Mouse (Mus musculus) heart, embryonic 12.5 days (tissue): ENCODE measurements at regions not wholly inside any gene's neighbourhood (a gene's known extent, or its start where the extent isn't known, plus 50 kb on each side); places are given as distances from the start of the nearest gene placed in this dataset.

Experiments
- ATAC-seq: fragments of 200-750 bp; cut with Nextera tagmentation; 2 replicates; pipeline ENCODE4 v1.8.0; 2017; ENCODE audit warnings: moderate TSS enrichment, moderate library complexity; ENCODE audit not compliant: insufficient number of reproducible peaks, low FRiP score
- H3K27ac ChIP-seq: fragments of 300-500 bp; sonication (generic); 2 replicates; pipeline ENCODE4 v1.5.1; 2016; ENCODE audit warnings: mild to moderate bottlenecking, moderate library complexity; ENCODE audit not compliant: poor library complexity, severe bottlenecking
- H3K27me3 ChIP-seq: fragments of 300-500 bp; sonication (generic); replicated peaks from 2 replicates; pipeline ENCODE4 v1.6.1; 2016; ENCODE audit warnings: mild to moderate bottlenecking, moderate library complexity
- H3K36me3 ChIP-seq: fragments of 300-500 bp; sonication (generic); 2 replicates; pipeline ENCODE4 v1.6.1; 2016; ENCODE audit warnings: mild to moderate bottlenecking, moderate library complexity
- H3K4me1 ChIP-seq: fragments of 300-500 bp; sonication (generic); replicated peaks from 2 replicates; pipeline ENCODE4 v1.6.1; 2016; ENCODE audit warnings: mild to moderate bottlenecking
- H3K4me2 ChIP-seq: fragments of 300-500 bp; sonication (generic); 2 replicates; pipeline ENCODE4 v1.6.1; 2016; ENCODE audit warnings: mild to moderate bottlenecking, moderate library complexity
- H3K4me3 ChIP-seq: fragments of 300-500 bp; sonication (generic); 2 replicates; pipeline ENCODE4 v1.5.1; 2016; ENCODE audit warnings: mild to moderate bottlenecking
- H3K9ac ChIP-seq: fragments of 300-500 bp; sonication (generic); 2 replicates; pipeline ENCODE4 v1.6.1; 2016; ENCODE audit warnings: mild to moderate bottlenecking, moderate library complexity
- H3K9me3 ChIP-seq: fragments of 300-500 bp; sonication (generic); replicated peaks from 2 replicates; pipeline ENCODE4 v1.6.1; 2016; ENCODE audit warnings: mild to moderate bottlenecking, moderate library complexity
- WGBS: fragments of 180-500 bp; shearing (Covaris S2); methylation state at CpG from one replicate; pipeline ENCODE4 v1.1.7; 2016; 5-methylcytosine and 5-hydroxymethylcytosine counted together

- Histone ChIP-seq H3K4me2 (no peak overlapping the region), H3K27ac (no peak overlapping the region), H3K9me3 (no peaks in the 10 kb centered on the region), H3K36me3 (no peaks in the 10 kb centered on the region), H3K27me3 (no peaks in the 10 kb centered on the region), H3K4me1 (peaks cover 6% of the 10 kb centered on the region; the same call in 1 of the 2 replicates), H3K9ac (no peak overlapping the region), H3K4me3 (no peak overlapping the region)
- WGBS, result 84% methylated on average over 1 of the region's 1 CpGs
- ATAC-seq, result no peak
Observed at GRCm38 (mm10) chr10:98584776-98585175, 329.4 kb upstream of the Atp2b1 start.

GRCm38 (mm10) chr10:98589726-98590125 lies 324.5 kb upstream of the Atp2b1 start:
- Histone ChIP-seq H3K9me3 (no peaks in the 10 kb centered on the region), H3K9ac (no peak overlapping the region), H3K27ac (no peak overlapping the region), H3K36me3 (no peaks in the 10 kb centered on the region), H3K4me1 (peaks cover 6% of the 10 kb centered on the region; the same call in 1 of the 2 replicates), H3K27me3 (no peaks in the 10 kb centered on the region), H3K4me3 (no peak overlapping the region), H3K4me2 (no peak overlapping the region)
- WGBS, result 87% methylated on average over 14 of the region's 14 CpGs
- ATAC-seq, result no peak

GRCm38 (mm10) chr10:98592154-98592553 lies 322.1 kb upstream of the Atp2b1 start:
- no peaks in the 10 kb centered on the region for H3K27me3 ChIP-seq
- H3K36me3 ChIP-seq, result no peaks in the 10 kb centered on the region
- H3K4me1 ChIP-seq, result no peaks in the 10 kb centered on the region
- H3K4me3 ChIP-seq, result no peak overlapping the region
- no peak overlapping the region for H3K27ac ChIP-seq
- H3K9ac ChIP-seq, result no peak overlapping the region
- ATAC-seq, result no peak
- 78% methylated on average over 6 of the region's 6 CpGs for WGBS
- no peaks in the 10 kb centered on the region for H3K9me3 ChIP-seq
- no peak overlapping the region for H3K4me2 ChIP-seq

GRCm38 (mm10) chr10:98593910-98594309 lies 320.3 kb upstream of the Atp2b1 start:
- Histone ChIP-seq H3K27ac (no peak overlapping the region), H3K4me1 (no peaks in the 10 kb centered on the region), H3K9me3 (no peaks in the 10 kb centered on the region), H3K27me3 (no peaks in the 10 kb centered on the region), H3K4me3 (no peak overlapping the region), H3K9ac (no peak overlapping the region), H3K4me2 (no peak overlapping the region), H3K36me3 (no peaks in the 10 kb centered on the region)
- ATAC-seq, result no peak
- 82% methylated on average over 5 of the region's 5 CpGs for WGBS

- Histone ChIP-seq H3K4me2 (no peak overlapping the region), H3K4me1 (no peaks in the 10 kb centered on the region; the same call in 1 of the 2 replicates), H3K27me3 (no peaks in the 10 kb centered on the region), H3K36me3 (no peaks in the 10 kb centered on the region), H3K9me3 (no peaks in the 10 kb centered on the region), H3K9ac (no peak overlapping the region; the same call in 1 of the 2 replicates), H3K4me3 (no peak overlapping the region), H3K27ac (no peak overlapping the region)
- no peak for ATAC-seq
- WGBS, result 78% methylated on average over 18 of the region's 18 CpGs
Observed at GRCm38 (mm10) chr10:98608221-98608941, 305.8 kb upstream of the Atp2b1 start.

- no peak for ATAC-seq
- H3K27ac ChIP-seq, result no peak overlapping the region
- WGBS, result 63% methylated on average over 6 of the region's 6 CpGs
- H3K9me3 ChIP-seq, result no peaks in the 10 kb centered on the region
- H3K4me2 ChIP-seq, result no peak overlapping the region
- H3K9ac ChIP-seq, result no peak overlapping the region
- no peaks in the 10 kb centered on the region; the same call in 1 of the 2 replicates for H3K4me1 ChIP-seq
- H3K27me3 ChIP-seq, result no peaks in the 10 kb centered on the region
- H3K4me3 ChIP-seq, result no peak overlapping the region
- no peaks in the 10 kb centered on the region for H3K36me3 ChIP-seq
Observed at GRCm38 (mm10) chr10:98610708-98611107, 303.5 kb upstream of the Atp2b1 start.

GRCm38 (mm10) chr10:98611707-98612360 lies 302.4 kb upstream of the Atp2b1 start:
- H3K4me2 ChIP-seq, result no peak overlapping the region
- H3K4me1 ChIP-seq, result no peaks in the 10 kb centered on the region; the same call in 1 of the 2 replicates
- ATAC-seq, result no peak
- H3K9ac ChIP-seq, result no peak overlapping the region
- H3K27me3 ChIP-seq, result no peaks in the 10 kb centered on the region
- H3K36me3 ChIP-seq, result no peaks in the 10 kb centered on the region
- 72% methylated on average over 4 of the region's 4 CpGs for WGBS
- H3K27ac ChIP-seq, result no peak overlapping the region
- no peaks in the 10 kb centered on the region for H3K9me3 ChIP-seq
- H3K4me3 ChIP-seq, result no peak overlapping the region

GRCm38 (mm10) chr10:98618736-98619525 lies 295.3 kb upstream of the Atp2b1 start:
- Histone ChIP-seq H3K27me3 (no peaks in the 10 kb centered on the region), H3K36me3 (no peaks in the 10 kb centered on the region), H3K4me3 (no peak overlapping the region), H3K4me2 (no peak overlapping the region), H3K4me1 (no peaks in the 10 kb centered on the region), H3K27ac (no peak overlapping the region), H3K9ac (no peak overlapping the region), H3K9me3 (no peaks in the 10 kb centered on the region)
- WGBS, result 87% methylated on average over 21 of the region's 21 CpGs
- ATAC-seq, result no peak

GRCm38 (mm10) chr10:98624103-98624502 lies 290.1 kb upstream of the Atp2b1 start:
- no peaks in the 10 kb centered on the region for H3K36me3 ChIP-seq
- peak overlapping the region; percentile 67 for H3K4me2 ChIP-seq
- no peak overlapping the region for H3K9ac ChIP-seq
- peak; percentile 90 for ATAC-seq
- no peaks in the 10 kb centered on the region for H3K27me3 ChIP-seq
- H3K27ac ChIP-seq, result peak overlapping the region; percentile 81; the same call in 1 of the 2 replicates
- WGBS, result 53% methylated on average over 1 of the region's 1 CpGs
- no peak overlapping the region for H3K4me3 ChIP-seq
- H3K9me3 ChIP-seq, result no peaks in the 10 kb centered on the region
- peaks cover 10% of the 10 kb centered on the region for H3K4me1 ChIP-seq

- WGBS, result 10% methylated on average over 12 of the region's 12 CpGs
- Histone ChIP-seq H3K4me3 (peak overlapping the region; percentile 29), H3K4me2 (peak overlapping the region; percentile 67), H3K9ac (0 out of 2 replicates have a peak overlapping the region, but pooled peaks have one; percentile 48), H3K36me3 (no peaks in the 10 kb centered on the region), H3K27ac (peak overlapping the region; percentile 81), H3K4me1 (peaks cover 12% of the 10 kb centered on the region), H3K27me3 (no peaks in the 10 kb centered on the region), H3K9me3 (no peaks in the 10 kb centered on the region)
- peak; percentile 81 for ATAC-seq
Observed at GRCm38 (mm10) chr10:98624681-98625321, 289.4 kb upstream of the Atp2b1 start.

- 86% methylated on average over 1 of the region's 1 CpGs for WGBS
- no peaks in the 10 kb centered on the region for H3K9me3 ChIP-seq
- no peak overlapping the region for H3K4me3 ChIP-seq
- ATAC-seq, result no peak
- no peak overlapping the region for H3K9ac ChIP-seq
- H3K4me2 ChIP-seq, result no peak overlapping the region
- peaks cover 13% of the 10 kb centered on the region for H3K4me1 ChIP-seq
- no peaks in the 10 kb centered on the region for H3K27me3 ChIP-seq
- H3K36me3 ChIP-seq, result no peaks in the 10 kb centered on the region
- H3K27ac ChIP-seq, result no peak overlapping the region
Observed at GRCm38 (mm10) chr10:98628191-98628590, 286.0 kb upstream of the Atp2b1 start.
